Mouse (Mus musculus) CH12.LX (cell line): Measurements from ENCODE around the gene Sgms1. TPM values are rescaled to one million over a fixed set of nuclear protein-coding genes. Genes with fewer than 3 reads are reported as not detected.
"Not testable (repeated sequence)": the region's sequence is repeated elsewhere in the genome, so short reads cannot be mapped to it uniquely, and the experiment has no call there.

Experiments used
- DNase-seq: peaks from one replicate; pipeline ENCODE4 v3.0.0-alpha.2; 2013; ENCODE audit errors: extremely low read depth
- H3K27ac ChIP-seq: 2 replicates; pipeline ENCODE4 v1.5.1; 2012; ENCODE audit warnings: low read depth, mild to moderate bottlenecking, control low read depth, moderate library complexity; ENCODE audit not compliant: insufficient read depth
- H3K27me3 ChIP-seq: replicated peaks from 2 replicates; pipeline ENCODE3; 2012; ENCODE audit warnings: inconsistent platforms
- H3K36me3 ChIP-seq, 2 experiments: replicated peaks in 1 of 2; 2 replicates each; pipeline versions ENCODE3 to v1.6.1; 2012; ENCODE audit warnings: inconsistent platforms in 1 of 2, low read length in 1 of 2, mild to moderate bottlenecking in 1 of 2, mixed read lengths in 1 of 2, moderate library complexity in 1 of 2; ENCODE audit not compliant: control insufficient read depth in 1 of 2, insufficient read depth in 1 of 2
- H3K4me1 ChIP-seq, 2 experiments: 2 replicates each; pipeline ENCODE4 v1.6.1; 2012; ENCODE audit warnings: inconsistent platforms in 1 of 2, moderate library complexity in 1 of 2; ENCODE audit not compliant: insufficient read depth in 2 of 2, control insufficient read depth in 1 of 2
- H3K4me2 ChIP-seq: 2 replicates; pipeline ENCODE4 v1.6.1; 2012; ENCODE audit warnings: low read depth, mild to moderate bottlenecking, control low read depth; ENCODE audit not compliant: poor library complexity, insufficient read depth, severe bottlenecking
- H3K4me3 ChIP-seq, 3 experiments: fragments of 150-350 bp in 1 of 3; sonication (generic) in 1 of 3; replicated peaks in 1 of 3; 2 replicates each; pipeline versions ENCODE3 to v1.5.1; 2011 to 2012; ENCODE audit warnings: low read depth in 2 of 3, low read length in 2 of 3, mild to moderate bottlenecking in 2 of 3, moderate library complexity in 2 of 3, control low read depth in 1 of 3, improper control_type of control experiment in 1 of 3, inconsistent platforms in 1 of 3, mixed read lengths in 1 of 3; ENCODE audit not compliant: poor library complexity in 1 of 3
- H3K79me2 ChIP-seq: replicated peaks from 2 replicates; pipeline ENCODE4 v1.6.1; 2012; ENCODE audit warnings: mild to moderate bottlenecking, moderate library complexity; ENCODE audit not compliant: control insufficient read depth, poor library complexity, insufficient read depth, severe bottlenecking; ENCODE audit errors: extremely low read depth
- H3K9ac ChIP-seq: 2 replicates; pipeline ENCODE4 v1.6.1; 2012; ENCODE audit warnings: low read depth, mild to moderate bottlenecking, control low read depth, moderate library complexity; ENCODE audit not compliant: insufficient read depth
- H3K9me3 ChIP-seq: replicated peaks from 2 replicates; pipeline ENCODE3; 2012; ENCODE audit warnings: low read length, inconsistent platforms, mixed read lengths
- CTCF ChIP-seq, 2 experiments: IDR thresholded peaks in 1 of 2; conservative IDR thresholded peaks in 1 of 2; 2 replicates each; pipeline ENCODE4 v1.5.1; 2011 to 2012; ENCODE audit warnings: low read depth in 2 of 2, low read length in 2 of 2, improper control_type of control experiment in 1 of 2, inconsistent platforms in 1 of 2, mild to moderate bottlenecking in 1 of 2, moderate library complexity in 1 of 2
- E2F4 ChIP-seq: IDR thresholded peaks from 2 replicates; pipeline ENCODE4 v1.6.1; 2011; ENCODE audit warnings: low read depth, low read length, improper control_type of control experiment; ENCODE audit not compliant: insufficient replicate concordance
- ELF1 ChIP-seq: IDR thresholded peaks from 2 replicates; pipeline ENCODE4 v1.6.1; 2014; ENCODE audit warnings: low read depth, mild to moderate bottlenecking, inconsistent platforms, low read length, improper control_type of control experiment
- GABPA ChIP-seq: IDR thresholded peaks from 2 replicates; pipeline ENCODE4 v1.6.1; 2012; ENCODE audit warnings: low read depth, low read length, improper control_type of control experiment, inconsistent platforms; ENCODE audit not compliant: insufficient replicate concordance
- IRF4 ChIP-seq: IDR thresholded peaks from 2 replicates; pipeline ENCODE4 v1.6.1; 2014; ENCODE audit warnings: low read depth, mild to moderate bottlenecking, inconsistent platforms, low read length, improper control_type of control experiment
- MEF2A ChIP-seq: IDR thresholded peaks from 2 replicates; pipeline ENCODE4 v1.6.1; 2014; ENCODE audit warnings: low read depth, mild to moderate bottlenecking, inconsistent platforms, low read length, improper control_type of control experiment, borderline replicate concordance
- MXI1 ChIP-seq: IDR thresholded peaks from 2 replicates; pipeline ENCODE4 v1.6.1; 2011; ENCODE audit warnings: mild to moderate bottlenecking, low read depth, low read length, improper control_type of control experiment
- MYC ChIP-seq: IDR thresholded peaks from 2 replicates; pipeline ENCODE4 v1.6.1; 2011; ENCODE audit warnings: low read depth, mild to moderate bottlenecking, improper control_type of control experiment, low read length
- NELFE ChIP-seq: IDR thresholded peaks from 2 replicates; pipeline ENCODE4 v1.6.1; 2011; ENCODE audit warnings: low read depth, low read length, improper control_type of control experiment
- PAX5 ChIP-seq: IDR thresholded peaks from 2 replicates; pipeline ENCODE4 v1.6.1; 2012; ENCODE audit warnings: low read length, inconsistent platforms, mixed read lengths
- RAD21 ChIP-seq: IDR thresholded peaks from 2 replicates; pipeline ENCODE4 v1.6.1; 2011; ENCODE audit warnings: low read depth, mild to moderate bottlenecking, low read length, improper control_type of control experiment, moderate library complexity
- SMC3 ChIP-seq: IDR thresholded peaks from 2 replicates; pipeline ENCODE4 v1.6.1; 2011; ENCODE audit warnings: low read depth, low read length, improper control_type of control experiment
- TBP ChIP-seq: conservative IDR thresholded peaks from 2 replicates; pipeline ENCODE4 v1.6.1; 2011; ENCODE audit warnings: low read depth, low read length, improper control_type of control experiment
- USF1 ChIP-seq: IDR thresholded peaks from 2 replicates; pipeline ENCODE4 v1.6.1; 2014; ENCODE audit warnings: low read depth, mild to moderate bottlenecking, inconsistent platforms, low read length, improper control_type of control experiment
- ZC3H11A ChIP-seq: IDR thresholded peaks from 2 replicates; pipeline ENCODE4 v1.6.1; 2012; ENCODE audit warnings: low read depth, mild to moderate bottlenecking, inconsistent platforms, low read length, improper control_type of control experiment
- ZKSCAN1 ChIP-seq: IDR thresholded peaks from 2 replicates; pipeline ENCODE4 v1.6.1; 2012; ENCODE audit warnings: low read depth, inconsistent platforms, low read length, improper control_type of control experiment, borderline replicate concordance
- ZNF384 ChIP-seq: IDR thresholded peaks from 2 replicates; pipeline ENCODE4 v1.6.1; 2012; ENCODE audit warnings: low read depth, low read length, improper control_type of control experiment, inconsistent platforms
- dilution Hi-C: fragments of 300-500 bp; cut with MboI; formaldehyde crosslinking; loops from 2 replicates; pipeline ENCODE4 v1.14.3; 2020; ENCODE audit warnings: low sequenced_read_pairs; ENCODE audit not compliant: extremely low pct_unique_long_range_greater_than_20kb, extremely low pct_ligation_motif_present
- in situ Hi-C: fragments of 300-500 bp; cut with MboI; formaldehyde crosslinking; loops from 3 replicates; pipeline ENCODE4 v1.14.3; 2019; ENCODE audit warnings: low sequenced_read_pairs, low pct_ligation_motif_present, low pct_unique_long_range_greater_than_20kb, mixed read lengths
- polyA plus RNA-seq: library from polyadenylated mRNA; unstranded; fragments of >175 nt; gene quantifications from 2 replicates; pipeline ENCODE4 v1.2.1, GENCODE M21; 2012; ENCODE audit warnings: low read depth; ENCODE audit not compliant: insufficient read length
- total RNA-seq, 2 experiments: library from RNA; depleted of rRNA; stranded (reverse); fragments of 300-350 nt in 1 of 2; fragments of >200 nt in 1 of 2; gene quantifications; 2 replicates each; pipeline ENCODE4 v1.2.3; 2012 to 2014

Gene Sgms1
- total and polyA plus RNA-seq, 3 experiments, result 1.4 to 1.8 (median 1.8) TPM

GRCm38 (mm10) chr19:32090804-32091203 lies 298.7 kb downstream of the Sgms1 start:
- Histone ChIP-seq H3K4me1 (no peaks in the 10 kb centered on the region), H3K9ac (no peak overlapping the region)
- TF ChIP-seq IRF4 (no peak), NELFE (no peak)
- TF ChIP-seq, all 38 proteins: peak for 0
- Histone ChIP-seq H3K36me3 (no peaks in the 10 kb centered on the region), H3K4me3 (no peak overlapping the region), H3K9me3 (no peaks in the 10 kb centered on the region), H3K27me3 (no peaks in the 10 kb centered on the region), H3K27ac (no peak overlapping the region), H3K79me2 (no peaks in the 10 kb centered on the region), H3K4me2 (no peak overlapping the region)
- no peak for DNase-seq
- dilution Hi-C loops (no loop called here), in situ Hi-C loops (no loop called here)

GRCm38 (mm10) chr19:32088570-32088969 lies 300.9 kb downstream of the Sgms1 start:
- in situ Hi-C loops, result no loop called here
- no peaks in the 10 kb centered on the region for H3K36me3 ChIP-seq
- H3K27me3 ChIP-seq, result no peaks in the 10 kb centered on the region
- H3K9ac ChIP-seq, result no peak overlapping the region
- no peak overlapping the region for H3K4me2 ChIP-seq
- no peaks in the 10 kb centered on the region for H3K4me1 ChIP-seq
- TF ChIP-seq ELF1, result no peak
- no peak for TF ChIP-seq GABPA
- no peak for TF ChIP-seq TBP
- TF ChIP-seq ZKSCAN1, result no peak
- no peak for TF ChIP-seq SMC3
- TF ChIP-seq CTCF (conservative IDR thresholded peaks at IDR 0.05 in 1 of 2, IDR thresholded peaks at IDR 0.05 in 1 of 2; ENCODE audit: low read depth in 2 of 2, low read length in 2 of 2), result no peak
- no peak for TF ChIP-seq MYC
- TF ChIP-seq ZC3H11A, result no peak
- no peak for TF ChIP-seq MXI1
- no peak for TF ChIP-seq USF1
- TF ChIP-seq, all 38 proteins: peak for 0
- no peaks in the 10 kb centered on the region for H3K79me2 ChIP-seq
- no peaks in the 10 kb centered on the region for H3K9me3 ChIP-seq
- dilution Hi-C loops, result no loop called here
- no peak overlapping the region for H3K4me3 ChIP-seq
- DNase-seq, result no peak
- H3K27ac ChIP-seq, result no peak overlapping the region

GRCm38 (mm10) chr19:32087736-32088470 lies 301.6 kb downstream of the Sgms1 start:
- no peak for DNase-seq
- Histone ChIP-seq H3K27ac (no peak overlapping the region), H3K79me2 (no peaks in the 10 kb centered on the region), H3K4me1 (no peaks in the 10 kb centered on the region), H3K4me3 (no peak overlapping the region), H3K9ac (no peak overlapping the region), H3K9me3 (no peaks in the 10 kb centered on the region), H3K27me3 (no peaks in the 10 kb centered on the region), H3K36me3 (no peaks in the 10 kb centered on the region), H3K4me2 (no peak overlapping the region; the same call in 1 of the 2 replicates)
- in situ Hi-C loops, result no loop called here
- TF ChIP-seq TBP, result no peak
- no peak for TF ChIP-seq PAX5
- no peak for TF ChIP-seq MEF2A
- TF ChIP-seq E2F4, result no peak
- TF ChIP-seq RAD21, result no peak
- no peak for TF ChIP-seq ZNF384
- TF ChIP-seq MYC, result no peak
- dilution Hi-C loops, result no loop called here

- H3K79me2 ChIP-seq, H3K9ac ChIP-seq, H3K4me2 ChIP-seq, H3K27ac ChIP-seq, H3K4me1 ChIP-seq, H3K27me3 ChIP-seq, H3K4me3 ChIP-seq, dilution Hi-C loops, in situ Hi-C loops, H3K36me3 ChIP-seq, H3K9me3 ChIP-seq, DNase-seq: not testable (repeated sequence)
These were observed 304.7 kb downstream of the Sgms1 start for GRCm38 (mm10) chr19:32084813-32085212.
